Mouse (Mus musculus) kidney, adult 2 months (tissue): ENCODE measurements around the gene Lgals9.

Experiments used
- CTCF ChIP-seq: fragments of 200-500 bp; conservative IDR thresholded peaks from 2 replicates; pipeline ENCODE4 v1.5.1; 2011; ENCODE audit warnings: low read depth, mild to moderate bottlenecking, control low read depth, low read length, moderate library complexity, mixed read lengths; ENCODE audit not compliant: insufficient read depth, insufficient read length
- POLR2A ChIP-seq: fragments of 200-500 bp; IDR thresholded peaks from one replicate; pipeline ENCODE4 v1.6.1; 2011; ENCODE audit warnings: low read depth, low read length, control low read depth

DNA sequence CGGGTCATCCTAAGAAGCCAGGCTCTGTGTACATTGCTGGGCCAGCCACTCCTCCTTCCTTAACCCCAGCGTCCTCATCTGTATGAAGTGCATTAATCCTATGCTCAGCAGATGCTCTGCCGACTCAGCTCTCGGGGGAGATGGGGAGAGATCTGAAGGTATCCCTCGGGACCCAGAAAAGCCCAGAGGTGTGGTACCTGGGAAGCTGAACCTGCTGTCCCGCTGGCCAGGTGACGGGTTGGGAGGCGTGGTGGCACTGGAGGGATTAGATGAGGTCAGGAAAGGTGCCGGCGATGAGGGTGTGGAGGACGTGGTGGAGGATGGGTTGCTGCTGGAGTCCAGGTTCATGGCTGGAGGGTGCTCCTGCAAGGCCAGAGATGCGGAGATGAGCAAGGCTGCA is 48.3 kb upstream of the Lgals9 start:
- TF ChIP-seq CTCF (no peak), POLR2A (no peak)
